Mouse (Mus musculus): Measurements from ENCODE around the gene Kcnh2.

Gene Kcnh2

DNA sequence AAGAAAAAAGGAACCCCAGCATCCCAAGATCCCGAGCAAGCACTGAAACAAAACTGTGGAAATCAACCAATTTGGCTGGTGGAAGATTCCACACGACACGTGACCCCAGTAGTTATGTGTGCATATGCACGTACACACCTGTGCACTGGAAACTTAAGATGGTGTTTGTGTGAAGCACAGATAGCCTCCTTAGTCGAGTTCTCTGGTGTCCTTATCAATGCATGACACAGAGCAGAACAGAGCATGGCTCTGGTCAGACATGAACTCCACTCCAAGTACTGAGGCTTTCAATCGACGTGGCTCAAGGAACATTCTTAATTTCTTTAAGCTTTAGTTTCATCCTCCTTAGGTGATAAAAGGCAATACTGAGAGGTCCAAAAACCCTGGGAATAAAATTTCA, 5.1 kb downstream of the Kcnh2 start:
- DNase-seq (ENCODE audit: low spot score), result no peak

- no peak for DNase-seq (ENCODE audit: low spot score)
Observed at GRCm38 (mm10) chr5:24344477-24345051, 6.8 kb downstream of the Kcnh2 start.

GRCm38 (mm10) chr5:24343977-24344436, 7.4 kb downstream of the Kcnh2 start:
- DNase-seq (ENCODE audit: low spot score), result no peak

GRCm38 (mm10) chr5:24343379-24343778, 8.0 kb downstream of the Kcnh2 start:
- no peak for DNase-seq (ENCODE audit: low spot score)

DNA sequence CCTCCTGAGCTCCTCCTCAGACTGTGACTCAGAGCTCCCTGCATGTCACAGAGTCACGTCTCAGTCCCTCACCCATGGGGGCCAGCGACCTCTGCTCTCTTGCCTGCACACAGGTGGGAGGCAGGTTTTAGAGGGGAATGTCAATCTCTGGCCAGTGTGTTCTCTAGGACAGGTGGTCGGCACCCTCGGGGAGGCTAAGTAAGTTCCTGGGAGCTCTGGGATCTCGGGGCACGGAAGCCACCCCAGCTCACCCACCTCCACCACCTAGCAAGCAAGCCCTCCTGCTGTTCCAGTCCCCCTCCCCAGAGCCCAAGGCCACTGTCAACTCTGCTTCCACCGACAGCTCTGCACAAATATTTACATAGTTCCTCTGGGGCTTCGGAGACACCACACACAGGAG, 8.4 kb downstream of the Kcnh2 start:
- DNase-seq (ENCODE audit: low spot score), result no peak

DNA sequence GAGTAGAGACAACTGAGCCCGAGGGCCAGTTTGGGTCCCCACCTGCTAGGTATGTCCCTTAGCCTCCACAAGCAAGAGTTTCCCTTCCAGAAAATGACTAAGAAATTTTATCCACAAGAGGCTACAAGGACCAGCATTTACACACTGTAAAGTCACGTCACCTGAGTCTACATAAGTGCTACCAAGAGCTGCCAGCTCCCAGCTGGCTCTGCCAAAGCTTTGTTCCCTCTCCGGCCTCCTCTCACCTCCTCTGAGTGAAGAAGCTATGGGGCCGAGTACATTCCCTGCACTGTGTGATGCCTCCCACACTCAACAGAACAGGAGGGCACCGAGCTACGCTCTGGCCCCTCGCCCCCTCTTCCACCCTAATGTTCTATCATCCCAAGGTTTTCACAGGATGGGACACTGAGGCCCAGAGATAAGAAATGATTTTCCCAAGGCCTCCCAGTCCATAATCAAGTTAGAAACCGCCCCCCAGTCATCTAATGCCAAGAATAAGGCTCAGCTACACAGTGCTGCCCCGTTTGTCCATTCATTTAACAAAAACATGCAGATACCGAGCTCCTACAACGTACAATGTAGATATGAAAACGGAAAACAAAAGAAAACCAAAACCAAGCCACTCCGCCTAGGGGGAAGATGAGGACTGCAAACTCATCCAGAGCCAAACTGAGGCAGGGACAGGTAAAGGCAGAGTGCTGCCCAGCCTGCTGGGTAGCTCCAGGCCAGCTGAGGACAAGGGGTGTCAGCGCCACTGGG, 9.0 kb downstream of the Kcnh2 start:
- no peak for DNase-seq (ENCODE audit: low spot score)

DNA sequence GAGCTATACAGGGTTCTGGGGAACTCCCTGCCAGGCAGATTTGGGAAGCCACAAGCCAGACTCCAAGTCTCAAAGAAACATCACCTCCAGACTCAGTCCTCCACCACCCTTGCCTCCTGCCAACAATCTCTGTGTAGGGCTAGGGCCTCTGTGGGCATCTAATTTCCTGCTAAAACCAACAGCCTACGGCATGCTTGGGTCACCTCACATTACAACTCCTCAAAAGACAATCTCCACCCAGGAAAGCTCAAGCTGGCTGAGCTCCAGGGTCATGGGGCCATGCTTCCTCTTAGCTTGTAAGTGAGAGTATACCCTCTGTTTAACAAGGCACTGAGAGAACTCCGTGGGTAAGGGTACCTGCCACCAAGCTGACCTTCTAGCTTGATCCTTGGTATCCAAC, 13.6 kb downstream of the Kcnh2 start:
- DNase-seq (ENCODE audit: low spot score), result no peak

DNA sequence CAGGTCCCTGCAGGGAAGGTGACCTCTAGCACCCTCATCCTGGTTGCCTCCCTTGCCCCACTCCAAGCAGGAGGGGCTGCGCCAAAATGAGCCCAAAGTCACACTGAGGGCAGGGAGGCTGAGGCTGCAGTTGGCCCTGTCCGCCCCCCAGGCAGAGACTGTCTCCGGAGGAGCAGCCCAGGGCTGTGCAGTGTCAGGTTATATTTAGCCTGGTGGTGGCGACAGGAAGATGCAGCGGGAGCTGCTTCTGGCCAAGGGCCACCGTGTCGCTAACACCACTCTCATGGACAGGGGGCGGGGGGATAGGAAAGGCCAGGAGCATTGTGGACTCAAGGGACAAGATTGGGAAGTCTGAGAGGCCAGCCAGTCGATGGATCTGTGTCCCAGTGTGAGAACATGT, 14.0 kb downstream of the Kcnh2 start:
- DNase-seq (ENCODE audit: low spot score), result no peak

DNA sequence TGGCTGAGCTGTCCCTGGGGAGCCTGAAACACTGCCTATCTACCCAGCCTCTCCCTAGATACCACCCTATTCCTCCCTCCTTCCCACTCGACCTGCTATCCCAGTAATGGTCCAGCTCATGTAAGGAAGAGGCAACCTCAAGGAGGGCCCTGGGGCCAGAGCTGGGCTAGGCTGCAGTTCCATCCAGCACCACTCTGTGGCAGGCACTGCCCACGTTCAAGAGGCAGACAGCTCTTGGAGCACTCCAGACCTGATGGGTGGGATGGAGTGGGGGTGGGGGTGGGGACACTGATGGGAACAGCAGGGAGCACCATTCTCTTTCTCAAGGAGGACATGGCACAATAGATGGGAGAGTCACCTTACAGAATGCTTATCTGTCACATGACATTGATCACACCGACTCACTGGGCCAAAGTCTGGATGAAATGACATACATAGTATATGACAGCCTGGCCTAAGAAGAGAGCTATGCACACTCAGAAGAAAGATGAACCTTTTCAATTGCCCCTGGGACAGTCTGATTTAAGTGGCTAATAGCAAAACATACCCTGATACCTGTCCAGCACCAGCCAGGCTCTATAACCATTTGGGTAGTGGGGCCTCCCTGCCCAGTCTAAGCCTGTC, 15.4 kb downstream of the Kcnh2 start:
- peak; percentile 55 for DNase-seq (ENCODE audit: low spot score)

- DNase-seq (ENCODE audit: low spot score), result peak; percentile 53
Observed at GRCm38 (mm10) chr5:24334749-24335148, 16.7 kb downstream of the Kcnh2 start.

- DNase-seq (ENCODE audit: low spot score), result no peak
Observed at GRCm38 (mm10) chr5:24332401-24332800, 19.0 kb downstream of the Kcnh2 start.

GRCm38 (mm10) chr5:24329965-24330298, 21.5 kb downstream of the Kcnh2 start:
- no peak for DNase-seq (ENCODE audit: low spot score)

DNA sequence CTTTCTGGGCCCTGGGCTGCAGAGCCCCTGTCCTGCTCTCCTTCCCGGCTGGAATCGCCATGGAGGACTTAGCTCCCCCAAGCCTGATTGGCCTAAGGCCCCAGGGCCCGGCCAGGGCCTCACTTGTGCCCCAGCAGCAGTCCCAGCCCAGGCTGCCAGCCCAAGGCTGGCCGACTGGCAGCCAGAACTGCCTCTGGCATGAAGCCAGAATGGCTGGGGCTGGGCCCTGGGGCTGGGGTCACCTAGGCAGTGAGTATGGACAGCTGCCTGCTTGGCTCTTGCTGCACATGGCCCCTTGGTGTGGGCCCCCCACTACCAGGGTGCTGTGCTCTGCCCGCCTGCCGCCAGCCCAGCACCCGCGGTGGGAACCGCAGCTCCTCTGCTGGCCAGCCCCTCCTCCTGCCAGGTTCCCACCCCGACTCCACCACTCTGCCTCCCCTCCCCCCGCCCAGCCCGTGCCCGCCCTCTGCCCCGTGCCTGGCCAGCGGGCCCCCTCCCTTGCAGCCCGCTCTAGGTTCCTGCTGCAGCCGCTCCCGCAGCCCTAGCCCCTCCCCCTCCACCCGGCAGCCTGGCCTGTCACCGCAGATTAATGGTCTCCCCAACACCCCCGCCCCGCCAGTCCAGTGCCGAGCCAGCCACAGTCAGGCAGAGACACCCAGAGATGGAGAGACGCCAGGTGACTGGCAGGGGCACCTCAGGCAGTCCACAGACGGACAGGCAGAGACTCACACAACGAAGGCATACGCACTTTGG, 22.0 kb downstream of the Kcnh2 start:
- DNase-seq (ENCODE audit: low spot score), result peak; percentile 23

- DNase-seq (ENCODE audit: low spot score), result no peak
Observed at GRCm38 (mm10) chr5:24328813-24329211, 22.6 kb downstream of the Kcnh2 start.

DNA sequence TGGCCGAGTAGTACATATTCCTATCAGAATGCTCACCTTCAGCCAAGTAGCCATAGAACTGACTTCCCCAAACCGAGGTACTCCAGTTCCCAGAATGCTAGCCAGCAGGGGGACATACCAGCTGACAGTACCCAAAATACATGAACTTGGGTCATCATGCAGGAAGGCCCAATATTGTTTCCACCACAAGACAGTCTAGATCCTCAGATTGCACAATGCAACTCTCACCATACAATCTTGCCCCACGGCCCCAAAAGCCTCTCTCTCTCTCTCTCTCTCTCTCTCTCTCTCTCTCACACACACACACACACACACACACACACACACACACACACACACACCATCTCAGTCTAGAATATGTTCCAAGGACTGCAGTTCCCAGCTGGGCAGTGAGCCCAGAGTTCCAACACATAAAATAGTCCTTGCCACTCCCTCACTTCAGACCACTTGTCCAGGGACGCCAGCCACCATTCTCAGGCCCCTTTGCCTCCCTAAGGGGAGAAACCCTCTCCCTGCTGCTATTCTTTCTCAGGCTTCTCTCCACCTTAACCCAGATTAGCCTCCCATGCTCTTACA, 24.5 kb downstream of the Kcnh2 start:
- peak; percentile 72 for DNase-seq (ENCODE audit: low spot score)

GRCm38 (mm10) chr5:24326166-24326841, 25.1 kb downstream of the Kcnh2 start:
- no peak for DNase-seq (ENCODE audit: low spot score)

GRCm38 (mm10) chr5:24325251-24325650, 26.2 kb downstream of the Kcnh2 start:
- no peak for DNase-seq (ENCODE audit: low spot score)

DNA sequence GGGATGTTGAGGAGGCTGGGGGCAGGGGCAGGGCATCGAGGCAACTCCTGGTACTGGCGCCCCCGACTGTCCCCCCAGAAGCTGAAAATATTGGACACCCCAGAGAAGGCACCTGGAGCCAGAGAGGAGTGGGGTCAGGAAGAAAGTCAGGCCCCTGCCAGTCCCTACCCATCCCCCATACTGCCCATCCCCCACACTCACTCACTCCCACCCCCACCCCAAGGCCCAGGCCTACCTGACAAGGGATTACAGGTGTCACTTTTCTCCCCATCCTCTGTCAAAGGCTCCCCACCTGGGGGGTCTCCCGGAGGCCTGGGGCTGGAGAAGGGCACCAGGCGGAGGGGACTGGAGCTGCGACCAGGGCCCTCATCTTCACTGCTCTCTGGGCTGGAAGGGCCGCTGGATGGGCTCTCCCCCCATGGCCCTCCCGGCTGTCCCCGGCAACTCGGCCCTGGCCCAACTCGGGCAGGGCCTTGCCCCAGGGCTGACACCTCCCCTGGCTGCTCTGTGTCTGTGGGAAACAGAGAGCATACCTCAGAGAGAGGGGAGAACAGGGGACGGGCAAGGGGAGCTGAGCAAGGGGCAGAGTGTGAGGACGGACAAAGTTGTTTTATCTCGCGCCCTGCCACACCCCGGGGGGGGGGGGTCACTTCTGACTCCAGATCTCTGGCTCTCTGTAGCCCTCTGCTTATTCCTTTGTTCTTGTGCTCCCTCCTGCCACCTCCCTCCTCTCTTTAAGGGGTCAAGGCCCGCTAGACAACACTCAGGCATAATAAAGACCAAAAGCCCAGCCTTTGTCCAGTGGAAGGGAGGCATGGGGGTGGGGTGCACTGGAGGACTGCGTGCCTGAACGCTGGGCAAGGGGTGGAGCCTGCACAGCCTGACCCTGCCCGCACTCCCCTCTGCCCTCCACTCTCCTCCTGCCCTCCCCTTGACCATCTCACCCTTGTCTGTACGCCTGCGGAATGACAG, 29.4 kb downstream of the Kcnh2 start:
- DNase-seq (ENCODE audit: low spot score), result no peak

- DNase-seq (ENCODE audit: low spot score), result no peak
Observed at GRCm38 (mm10) chr5:24320894-24321293, 30.5 kb downstream of the Kcnh2 start.

DNA sequence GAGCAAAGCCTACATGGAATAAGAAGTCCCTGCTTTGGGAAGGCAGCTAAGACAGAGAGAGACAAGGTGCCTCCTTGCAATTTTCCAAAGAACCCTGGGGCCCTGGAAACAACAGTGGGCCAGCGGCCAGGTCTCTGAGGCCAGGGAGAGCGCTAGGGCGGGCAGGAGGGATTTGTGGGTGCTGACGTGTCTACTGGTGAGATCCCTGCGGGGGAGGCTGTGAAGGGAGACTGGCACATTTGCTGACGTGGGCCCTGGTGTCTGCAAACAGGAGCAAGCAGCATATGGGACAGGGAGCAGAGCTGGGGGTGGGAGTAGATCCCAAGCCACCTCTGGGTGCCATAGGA, 31.0 kb downstream of the Kcnh2 start:
- DNase-seq (ENCODE audit: low spot score), result no peak
